Mouse (Mus musculus): Measurements from ENCODE around the gene Cxcl17. TPM values are rescaled to one million over a fixed set of nuclear protein-coding genes. Genes with fewer than 3 reads are reported as not detected.

The Cxcl17 gene
- polyA plus RNA-seq, 1 experiment from 2014 or later, result 0.28 TPM

DNA sequence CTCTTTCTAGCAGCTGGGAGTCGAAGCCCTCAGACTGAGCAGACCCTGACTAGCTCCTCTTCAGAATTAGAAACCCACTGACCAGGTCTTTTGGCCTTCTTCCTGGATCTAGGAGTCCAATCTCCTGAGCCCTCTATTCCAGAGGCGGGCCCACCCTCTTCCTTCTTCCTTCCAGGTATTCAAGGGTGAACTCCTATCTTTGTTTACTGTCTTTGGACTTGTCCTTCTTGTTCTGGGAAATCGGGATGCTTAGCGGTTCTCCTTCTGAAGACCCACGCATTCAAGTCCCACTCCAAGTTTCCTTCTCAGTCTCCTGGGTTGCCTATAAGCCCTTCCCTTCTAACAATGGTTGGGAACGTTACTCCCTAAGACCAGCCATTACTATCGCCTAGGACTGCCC is 23.8 kb downstream of the Cxcl17 start:
- Histone ChIP-seq H3K9me3 (replicated peaks) (no peaks in the 10 kb centered on the region), H3K27me3 (no peaks in the 10 kb centered on the region), H3K36me3 (peaks cover 15% of the 10 kb centered on the region), H3K4me2 (no peak overlapping the region), H3K27ac (0 out of 2 replicates have a peak overlapping the region, but pooled peaks have one; percentile 4), H3K4me3 (no peak overlapping the region), H3K9ac (no peak overlapping the region), H3K4me1 (replicated peaks) (peaks cover 59% of the 10 kb centered on the region)
- ATAC-seq (replicated peaks; ENCODE audit: insufficient number of reproducible peaks, insufficient read depth, low FRiP score, low read depth), result no peak
- WGBS, result 82% methylated on average over 7 of the region's 7 CpGs

DNA sequence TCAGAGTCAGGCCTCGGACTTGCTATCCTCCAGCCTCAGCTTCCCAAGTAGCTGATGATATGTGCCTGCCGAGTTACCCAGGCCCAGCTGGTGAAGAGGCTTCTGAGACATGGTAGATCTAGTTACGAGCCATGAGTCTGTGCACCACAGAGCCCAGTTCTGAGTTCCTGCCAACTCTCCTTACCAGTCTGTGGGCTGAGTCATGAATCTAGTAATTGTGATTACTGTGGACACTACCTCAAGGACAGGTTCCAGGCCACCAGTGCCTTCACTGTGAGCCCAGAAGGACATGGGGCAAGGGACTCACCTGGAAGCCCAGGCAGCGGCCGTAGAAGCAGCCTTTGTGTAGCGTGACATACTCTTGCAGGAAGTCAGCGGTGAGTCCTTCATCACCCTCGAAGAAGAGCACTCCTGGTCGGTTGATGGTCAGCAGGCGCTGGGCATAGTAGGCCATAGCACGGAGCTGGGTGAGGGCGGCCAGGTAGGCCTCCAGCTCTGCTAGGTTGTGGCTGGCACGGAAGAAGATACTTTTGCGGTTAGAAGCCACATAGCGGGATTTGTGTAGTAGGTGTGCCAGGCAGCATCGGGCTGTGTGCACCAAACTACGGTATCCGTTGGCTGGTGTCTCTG is 24.8 kb downstream of the Cxcl17 start:
- ATAC-seq (replicated peaks; ENCODE audit: insufficient number of reproducible peaks, insufficient read depth, low FRiP score, low read depth), result no peak
- WGBS, result 89% methylated on average over 18 of the region's 18 CpGs
- no peak overlapping the region for H3K9ac ChIP-seq
- H3K4me1 ChIP-seq (replicated peaks), result peaks cover 49% of the 10 kb centered on the region
- H3K4me2 ChIP-seq, result no peak overlapping the region
- peak overlapping the region; percentile 81; the same call in 1 of the 2 replicates for H3K27ac ChIP-seq
- H3K9me3 ChIP-seq (replicated peaks), result no peaks in the 10 kb centered on the region
- H3K27me3 ChIP-seq, result no peaks in the 10 kb centered on the region
- no peak overlapping the region for H3K4me3 ChIP-seq
- H3K36me3 ChIP-seq, result peaks cover 19% of the 10 kb centered on the region

DNA sequence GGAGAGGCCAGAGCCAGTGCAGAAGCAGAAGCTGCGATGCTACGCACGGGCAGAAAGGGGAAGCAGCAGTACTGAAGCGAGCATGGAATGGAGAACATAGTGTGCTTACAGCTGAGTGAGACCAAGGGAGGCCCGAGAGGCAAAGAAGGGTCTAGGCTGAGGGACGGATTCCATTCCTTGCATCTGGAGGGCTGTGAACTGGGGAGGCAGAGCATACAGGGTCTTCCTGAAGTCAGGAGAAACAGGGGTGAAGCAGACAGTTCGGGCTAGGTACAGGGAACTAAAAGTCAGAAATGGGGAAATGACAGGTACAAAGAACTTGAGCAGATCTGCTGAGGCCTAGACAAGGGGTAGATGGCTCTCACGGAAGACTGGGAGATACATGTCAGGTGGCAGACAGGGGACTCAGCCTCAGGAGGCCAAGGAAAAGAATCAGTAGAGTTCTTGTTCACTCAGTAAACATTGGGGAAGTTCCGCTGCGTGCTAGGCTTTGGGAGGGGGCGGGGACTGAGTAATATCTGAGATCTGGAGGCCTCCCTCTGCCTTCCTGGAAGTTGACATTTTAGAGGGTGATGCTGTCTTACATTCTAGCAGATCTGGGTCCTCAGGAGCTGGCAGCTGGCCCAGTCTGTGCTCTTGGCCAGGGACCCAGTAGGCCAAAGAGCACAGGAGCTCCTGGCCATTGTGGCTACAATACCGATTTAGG is 26.7 kb downstream of the Cxcl17 start:
- Histone ChIP-seq H3K9ac (peak overlapping the region; percentile 42), H3K9me3 (replicated peaks) (no peaks in the 10 kb centered on the region), H3K4me2 (peak overlapping the region; percentile 44), H3K36me3 (peaks cover 20% of the 10 kb centered on the region), H3K4me1 (replicated peaks) (peaks cover 47% of the 10 kb centered on the region), H3K27ac (peak overlapping the region; percentile 81), H3K4me3 (peak overlapping the region; percentile 8; the same call in 1 of the 2 replicates), H3K27me3 (no peaks in the 10 kb centered on the region)
- ATAC-seq (replicated peaks; ENCODE audit: insufficient number of reproducible peaks, insufficient read depth, low FRiP score, low read depth), result peak; percentile 80
- 45% methylated on average over 12 of the region's 12 CpGs for WGBS

DNA sequence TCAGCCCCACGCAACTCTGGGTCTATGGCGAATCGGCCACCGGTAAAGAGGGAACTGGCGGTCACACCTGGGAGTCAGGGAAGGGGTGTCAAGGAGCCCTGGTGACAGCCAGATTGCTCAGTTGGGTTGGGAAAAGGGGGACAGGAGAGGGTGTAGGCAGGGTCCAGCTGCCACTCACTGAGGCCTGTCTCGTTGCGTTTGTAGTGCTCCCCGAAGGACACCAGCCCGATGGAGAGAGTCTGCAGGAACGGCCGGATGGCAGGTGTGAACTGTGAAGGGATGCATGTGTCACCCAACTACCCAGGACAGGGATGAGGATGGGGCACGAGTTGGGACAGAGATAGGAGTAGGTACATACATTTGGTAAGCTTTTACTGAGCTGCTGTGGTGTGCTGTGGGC is 27.4 kb downstream of the Cxcl17 start:
- no peak overlapping the region for H3K9ac ChIP-seq
- ATAC-seq (replicated peaks; ENCODE audit: insufficient number of reproducible peaks, insufficient read depth, low FRiP score, low read depth), result no peak
- no peak overlapping the region for H3K4me3 ChIP-seq
- H3K36me3 ChIP-seq, result peaks cover 20% of the 10 kb centered on the region
- H3K27me3 ChIP-seq, result no peaks in the 10 kb centered on the region
- H3K4me1 ChIP-seq (replicated peaks), result peaks cover 46% of the 10 kb centered on the region
- H3K27ac ChIP-seq, result peak overlapping the region; percentile 81; the same call in 1 of the 2 replicates
- H3K9me3 ChIP-seq (replicated peaks), result no peaks in the 10 kb centered on the region
- 86% methylated on average over 12 of the region's 12 CpGs for WGBS
- no peak overlapping the region for H3K4me2 ChIP-seq

DNA sequence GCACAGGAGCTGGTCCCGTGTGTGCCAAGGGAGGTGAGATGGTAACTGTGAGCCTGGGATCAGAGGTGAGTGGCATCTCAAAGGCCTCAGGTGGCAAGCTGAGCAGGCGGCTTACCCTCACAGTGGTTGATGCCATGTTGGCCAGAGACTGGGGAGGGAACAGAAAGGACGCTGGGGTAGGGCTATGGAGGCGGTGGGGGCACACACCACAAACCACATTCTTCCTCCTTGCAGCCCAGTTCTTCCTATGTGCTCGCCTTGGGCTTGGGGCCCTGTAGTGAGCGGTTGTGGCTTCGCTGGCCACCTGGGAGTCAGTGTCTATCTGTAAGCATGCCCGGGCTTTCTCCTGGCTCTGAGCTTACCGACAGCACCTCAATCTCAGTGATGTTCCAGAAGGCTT is 27.9 kb downstream of the Cxcl17 start:
- H3K4me2 ChIP-seq, result no peak overlapping the region
- no peak overlapping the region for H3K27ac ChIP-seq
- H3K4me1 ChIP-seq (replicated peaks), result peaks cover 45% of the 10 kb centered on the region
- H3K9me3 ChIP-seq (replicated peaks), result no peaks in the 10 kb centered on the region
- no peaks in the 10 kb centered on the region for H3K27me3 ChIP-seq
- no peak overlapping the region for H3K9ac ChIP-seq
- no peak overlapping the region for H3K4me3 ChIP-seq
- H3K36me3 ChIP-seq, result peaks cover 20% of the 10 kb centered on the region
- no peak for ATAC-seq (replicated peaks; ENCODE audit: insufficient number of reproducible peaks, insufficient read depth, low FRiP score, low read depth)
- WGBS, result 85% methylated on average over 9 of the region's 9 CpGs

DNA sequence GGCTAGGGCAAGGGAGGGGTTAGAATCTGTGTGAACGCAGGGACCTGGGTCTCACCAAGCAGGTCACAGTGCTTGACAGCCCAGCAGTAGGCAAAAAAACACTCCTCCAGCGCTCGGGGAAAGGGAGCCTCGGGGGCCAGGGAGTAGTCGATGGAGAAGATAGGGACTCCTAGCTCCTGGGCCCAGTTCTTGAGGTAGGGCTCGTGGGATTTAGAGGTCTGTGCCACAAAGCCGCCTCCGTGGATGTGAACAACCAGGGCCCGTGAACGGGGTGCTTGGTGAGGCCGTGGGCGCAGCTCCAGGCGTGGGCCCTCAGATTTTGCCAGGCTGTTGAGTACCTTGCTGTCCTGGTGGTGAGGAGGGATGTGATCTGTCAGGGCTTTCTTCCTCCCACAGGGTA is 28.4 kb downstream of the Cxcl17 start:
- Histone ChIP-seq H3K36me3 (peaks cover 20% of the 10 kb centered on the region), H3K9ac (no peak overlapping the region), H3K4me1 (replicated peaks) (peaks cover 45% of the 10 kb centered on the region), H3K4me2 (no peak overlapping the region), H3K9me3 (replicated peaks) (no peaks in the 10 kb centered on the region), H3K27me3 (no peaks in the 10 kb centered on the region), H3K4me3 (no peak overlapping the region), H3K27ac (no peak overlapping the region)
- WGBS, result 84% methylated on average over 13 of the region's 13 CpGs
- no peak for ATAC-seq (replicated peaks; ENCODE audit: insufficient number of reproducible peaks, insufficient read depth, low FRiP score, low read depth)

DNA sequence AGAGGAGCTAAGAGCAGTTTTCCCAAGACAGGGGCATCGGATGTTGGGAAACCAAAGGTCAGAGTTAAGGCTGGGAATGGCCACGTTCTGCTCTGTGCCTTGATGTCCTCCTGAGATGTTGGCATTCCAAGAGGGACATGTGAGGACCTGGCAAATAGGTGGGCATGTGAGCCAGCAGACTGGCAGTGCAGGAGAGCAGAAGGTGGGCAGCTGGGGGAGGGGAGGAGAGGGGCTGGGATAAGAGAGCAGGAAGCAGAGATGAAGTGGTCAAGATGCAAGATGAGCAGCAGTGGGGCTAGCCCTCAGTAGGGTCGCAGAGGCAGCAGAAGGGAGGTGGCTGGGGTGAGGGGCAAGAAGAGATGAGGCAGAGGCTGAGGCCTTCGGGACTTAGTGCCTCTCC is 28.8 kb downstream of the Cxcl17 start:
- Histone ChIP-seq H3K9me3 (replicated peaks) (no peaks in the 10 kb centered on the region), H3K9ac (no peak overlapping the region), H3K4me3 (no peak overlapping the region), H3K4me1 (replicated peaks) (peaks cover 48% of the 10 kb centered on the region), H3K4me2 (no peak overlapping the region), H3K36me3 (peaks cover 20% of the 10 kb centered on the region), H3K27me3 (no peaks in the 10 kb centered on the region), H3K27ac (no peak overlapping the region)
- no peak for ATAC-seq (replicated peaks; ENCODE audit: insufficient number of reproducible peaks, insufficient read depth, low FRiP score, low read depth)
- 74% methylated on average over 4 of the region's 4 CpGs for WGBS

DNA sequence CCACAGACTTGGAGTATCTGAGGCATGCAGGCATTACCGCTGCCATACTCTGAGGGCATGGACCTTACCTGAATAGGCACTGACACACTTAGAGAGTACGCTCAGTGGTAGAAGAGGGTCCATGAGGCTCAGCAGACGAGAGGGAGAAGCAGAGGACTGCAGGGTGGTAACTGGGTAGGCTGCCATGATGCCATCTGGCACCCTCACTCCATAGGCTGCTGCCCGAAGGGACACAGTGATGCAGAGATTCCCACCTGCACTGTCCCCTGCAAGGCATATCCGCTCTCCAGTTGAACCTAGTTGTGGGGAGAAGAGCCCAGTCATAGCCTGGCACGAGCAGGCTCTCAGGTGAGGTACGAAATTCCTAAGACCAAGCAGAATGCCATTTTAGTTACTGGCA is 29.3 kb downstream of the Cxcl17 start:
- Histone ChIP-seq H3K27ac (no peak overlapping the region), H3K27me3 (no peaks in the 10 kb centered on the region), H3K9ac (no peak overlapping the region), H3K4me1 (replicated peaks) (peaks cover 48% of the 10 kb centered on the region), H3K36me3 (peaks cover 18% of the 10 kb centered on the region), H3K4me3 (no peak overlapping the region), H3K4me2 (no peak overlapping the region), H3K9me3 (replicated peaks) (no peaks in the 10 kb centered on the region)
- no peak for ATAC-seq (replicated peaks; ENCODE audit: insufficient number of reproducible peaks, insufficient read depth, low FRiP score, low read depth)
- 90% methylated on average over 7 of the region's 7 CpGs for WGBS

DNA sequence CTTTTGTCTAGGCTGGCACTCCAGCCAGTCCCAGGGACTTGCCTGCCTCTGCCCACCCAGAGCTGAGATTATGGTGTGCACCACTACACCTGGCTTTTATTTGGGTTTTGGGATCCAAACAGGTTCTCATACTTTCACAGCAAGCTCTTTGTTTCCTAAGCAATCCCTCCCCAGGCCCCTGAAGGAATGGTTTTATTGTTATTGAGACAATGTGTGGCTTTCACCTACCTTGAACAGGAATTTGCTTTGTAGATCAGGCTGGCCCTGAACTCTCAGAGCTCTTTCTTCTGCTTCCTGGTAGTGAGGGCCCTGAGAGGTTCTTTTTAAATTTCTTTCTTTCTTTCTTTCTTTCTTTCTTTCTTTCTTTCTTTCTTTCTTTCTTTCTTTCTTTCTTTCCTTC is 30.1 kb downstream of the Cxcl17 start:
- H3K4me3 ChIP-seq, result no peak overlapping the region
- peaks cover 10% of the 10 kb centered on the region for H3K36me3 ChIP-seq
- peaks cover 43% of the 10 kb centered on the region for H3K4me1 ChIP-seq (replicated peaks)
- no peak overlapping the region for H3K27ac ChIP-seq
- ATAC-seq (replicated peaks; ENCODE audit: insufficient number of reproducible peaks, insufficient read depth, low FRiP score, low read depth), result no peak
- H3K9ac ChIP-seq, result no peak overlapping the region
- H3K9me3 ChIP-seq (replicated peaks), result no peaks in the 10 kb centered on the region
- no peaks in the 10 kb centered on the region for H3K27me3 ChIP-seq
- no peak overlapping the region for H3K4me2 ChIP-seq

DNA sequence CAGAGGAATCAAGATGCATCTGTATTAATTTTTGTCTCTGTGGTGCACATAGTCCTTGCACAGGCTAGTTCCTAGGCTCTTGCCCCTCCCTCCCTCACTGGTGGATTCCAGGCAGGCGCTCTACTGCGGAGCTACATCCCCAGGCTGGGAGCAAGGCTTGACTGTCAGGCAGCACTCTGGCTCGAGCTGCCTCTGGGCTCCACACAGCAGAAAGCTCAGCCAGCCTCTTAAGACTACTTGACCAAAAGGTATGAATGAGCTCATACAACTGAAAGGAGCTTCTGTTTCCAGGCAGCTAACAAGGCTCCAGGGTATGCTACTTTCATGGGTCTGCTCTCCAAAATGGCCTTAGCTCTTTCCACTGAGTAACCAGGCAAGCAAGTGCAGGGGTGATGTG is 31.4 kb downstream of the Cxcl17 start:
- no peak overlapping the region for H3K27ac ChIP-seq
- H3K4me3 ChIP-seq, result no peak overlapping the region
- H3K4me1 ChIP-seq (replicated peaks), result peaks cover 43% of the 10 kb centered on the region
- H3K27me3 ChIP-seq, result no peaks in the 10 kb centered on the region
- no peak overlapping the region for H3K9ac ChIP-seq
- 44% methylated on average over 3 of the region's 3 CpGs for WGBS
- peaks cover 10% of the 10 kb centered on the region for H3K36me3 ChIP-seq
- no peaks in the 10 kb centered on the region for H3K9me3 ChIP-seq (replicated peaks)
- no peak for ATAC-seq (replicated peaks; ENCODE audit: insufficient number of reproducible peaks, insufficient read depth, low FRiP score, low read depth)
- no peak overlapping the region for H3K4me2 ChIP-seq

DNA sequence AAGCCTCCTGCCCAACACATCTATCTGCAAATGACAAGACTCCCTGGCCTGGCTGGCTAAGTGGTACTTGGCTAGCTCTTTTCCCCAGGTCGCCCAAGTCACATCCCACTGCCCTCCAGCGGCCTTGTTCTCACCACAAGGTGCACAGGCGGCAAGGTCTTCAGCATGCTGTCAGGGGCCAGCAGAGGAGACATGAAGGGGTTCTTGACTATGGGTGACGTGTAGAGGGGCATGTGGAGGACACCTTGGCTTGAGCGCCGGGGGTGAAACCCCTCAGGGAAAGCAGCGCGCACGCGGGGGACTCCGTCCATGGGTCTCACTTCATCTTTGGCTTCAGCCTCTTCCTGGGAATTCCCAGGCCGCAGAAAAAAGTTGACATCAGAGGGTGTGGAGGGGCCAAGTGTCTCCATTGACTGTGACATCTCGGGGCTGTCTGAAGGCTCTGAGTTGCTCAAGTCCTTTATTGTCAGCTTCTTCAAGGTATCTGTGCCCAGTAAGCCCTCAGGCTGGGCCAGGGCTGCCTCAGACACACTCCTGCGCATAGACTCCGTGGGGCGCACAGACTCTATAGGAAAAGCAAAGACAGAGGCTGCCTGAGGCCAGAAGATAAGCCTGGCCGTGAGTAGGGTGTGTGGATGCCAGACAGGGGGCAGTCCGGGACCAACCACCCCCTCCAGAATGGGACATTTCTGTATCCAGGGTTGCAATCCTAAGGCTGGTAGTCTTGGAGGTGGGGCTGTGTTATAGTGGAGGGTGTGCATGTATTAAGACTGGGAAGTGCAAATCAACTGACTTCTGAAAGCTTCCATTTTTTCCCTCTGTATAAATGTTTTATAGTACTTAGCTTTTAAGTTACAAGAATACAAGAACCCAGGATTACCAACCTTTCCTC is 32.0 kb downstream of the Cxcl17 start:
- WGBS, result 55% methylated on average over 18 of the region's 18 CpGs
- Histone ChIP-seq H3K27me3 (no peaks in the 10 kb centered on the region), H3K36me3 (peaks cover 10% of the 10 kb centered on the region), H3K27ac (no peak overlapping the region), H3K4me1 (replicated peaks) (peaks cover 38% of the 10 kb centered on the region), H3K9ac (peak overlapping the region; percentile 57; the same call in 1 of the 2 replicates), H3K9me3 (replicated peaks) (no peaks in the 10 kb centered on the region), H3K4me3 (peak overlapping the region; percentile 50; the same call in 1 of the 2 replicates), H3K4me2 (peak overlapping the region; percentile 89)
- no peak for ATAC-seq (replicated peaks; ENCODE audit: insufficient number of reproducible peaks, insufficient read depth, low FRiP score, low read depth)

Measured in heart, embryonic 15.5 days (tissue).